Mouse (Mus musculus) kidney, adult 2 months (tissue): ENCODE results near the gene Bad. TPM values are rescaled to one million over a fixed set of nuclear protein-coding genes. Genes with fewer than 3 reads are reported as not detected.
"Not testable (repeated sequence)": the region's sequence is repeated elsewhere in the genome, so short reads cannot be mapped to it uniquely, and the experiment has no call there.

ENCODE experiments used
- DNase-seq: peaks from one replicate; pipeline ENCODE4 v3.0.0; 2021
- H3K27ac ChIP-seq: fragments of 200-500 bp; 2 replicates; pipeline ENCODE4 v1.5.1; 2012; ENCODE audit warnings: low read depth, low read length, control low read depth, inconsistent platforms; ENCODE audit not compliant: insufficient read depth
- H3K27me3 ChIP-seq: fragments of 200-500 bp; replicated peaks from 2 replicates; pipeline ENCODE4 v1.6.1; 2012; ENCODE audit warnings: mild to moderate bottlenecking, moderate library complexity, low read length, inconsistent platforms; ENCODE audit not compliant: control insufficient read depth, insufficient read depth
- H3K36me3 ChIP-seq: fragments of 200-500 bp; 2 replicates; pipeline ENCODE4 v1.6.1; 2012; ENCODE audit warnings: mild to moderate bottlenecking, moderate library complexity, low read length, inconsistent platforms; ENCODE audit not compliant: control insufficient read depth, insufficient read depth
- H3K4me1 ChIP-seq: fragments of 200-500 bp; 2 replicates; pipeline ENCODE4 v1.6.1; 2011; ENCODE audit warnings: low read length; ENCODE audit not compliant: control insufficient read depth, insufficient read depth
- H3K4me3 ChIP-seq: fragments of 200-500 bp; 2 replicates; pipeline ENCODE4 v1.5.1; 2011; ENCODE audit warnings: mild to moderate bottlenecking, low read depth, low read length, control low read depth; ENCODE audit not compliant: insufficient read depth
- CTCF ChIP-seq: fragments of 200-500 bp; conservative IDR thresholded peaks from 2 replicates; pipeline ENCODE4 v1.5.1; 2011; ENCODE audit warnings: low read depth, mild to moderate bottlenecking, control low read depth, low read length, moderate library complexity, mixed read lengths; ENCODE audit not compliant: insufficient read depth, insufficient read length
- POLR2A ChIP-seq: fragments of 200-500 bp; IDR thresholded peaks from one replicate; pipeline ENCODE4 v1.6.1; 2011; ENCODE audit warnings: low read depth, low read length, control low read depth
- WGBS: fragments of 180-500 bp; shearing (Covaris S2); methylation state at CpG from one replicate; pipeline ENCODE4 v1.1.7; 2018; 5-methylcytosine and 5-hydroxymethylcytosine counted together
- polyA plus RNA-seq: library from polyadenylated mRNA; depleted of rRNA; stranded (reverse); fragments of >200 nt; gene quantifications from 2 replicates; pipeline ENCODE4 v1.2.3, GENCODE M21; 2012; rRNA removed

Gene Bad
- polyA plus RNA-seq, result 75.4 and 83.1 TPM in 2 replicates

GRCm38 (mm10) chr19:6941372-6942248 is at the start of gene Bad:
TSS of gene Bad (plus strand) at chr19:6941861.
- no peaks in the 10 kb centered on the region for H3K27me3 ChIP-seq
- under 1% methylated on average over 83 of the region's 83 CpGs for whole genome bisulfite sequencing
- no peak for TF ChIP-seq CTCF
- TF ChIP-seq POLR2A, result peak; percentile 22
- peaks cover 18% of the 10 kb centered on the region; the same call in 1 of the 2 replicates for H3K4me1 ChIP-seq
- H3K27ac ChIP-seq, result peak within 1 kb of the TSS; percentile 84
- H3K36me3 ChIP-seq, result no peaks in the 10 kb centered on the region
- peak; percentile 95 for DNase-seq
- peak within 1 kb of the TSS; percentile 81 for H3K4me3 ChIP-seq

DNA sequence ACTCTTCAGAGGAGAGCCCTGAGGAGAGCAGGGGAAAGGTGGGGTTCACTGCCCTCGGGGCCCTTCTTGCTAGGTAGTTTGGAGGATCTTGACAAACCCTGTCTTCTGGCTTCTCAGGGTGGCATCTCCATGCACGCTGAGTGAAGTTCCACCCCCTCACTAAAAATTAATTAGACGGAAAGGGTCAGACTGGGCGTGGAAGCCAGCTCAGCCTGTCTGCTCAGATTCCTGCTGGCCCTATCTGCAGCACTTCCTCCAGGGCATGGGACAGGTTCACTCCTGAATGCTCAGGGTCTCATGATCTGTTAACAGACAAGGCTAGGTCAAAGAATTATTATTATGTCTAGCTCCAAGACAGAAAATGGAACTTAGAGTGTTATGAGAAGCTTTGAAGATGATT is 49.1 kb upstream of the Bad start:
- H3K4me3 ChIP-seq, result no peak overlapping the region
- H3K27me3 ChIP-seq, result no peaks in the 10 kb centered on the region
- no peak overlapping the region for H3K27ac ChIP-seq
- no peaks in the 10 kb centered on the region for H3K36me3 ChIP-seq
- DNase-seq, result peak; percentile 63
- 27% methylated on average over 4 of the region's 4 CpGs for WGBS
- H3K4me1 ChIP-seq, result 0 out of 2 replicates have a peak, but pooled peaks cover 2% of the 10 kb centered on the region
- no peak for TF ChIP-seq POLR2A
- no peak for TF ChIP-seq CTCF

GRCm38 (mm10) chr19:6893731-6894451 is 47.8 kb upstream of the Bad start:
- Histone ChIP-seq H3K27ac (no peak overlapping the region), H3K4me3 (no peak overlapping the region)
- WGBS, result 96% methylated on average over 14 of the region's 14 CpGs

DNA sequence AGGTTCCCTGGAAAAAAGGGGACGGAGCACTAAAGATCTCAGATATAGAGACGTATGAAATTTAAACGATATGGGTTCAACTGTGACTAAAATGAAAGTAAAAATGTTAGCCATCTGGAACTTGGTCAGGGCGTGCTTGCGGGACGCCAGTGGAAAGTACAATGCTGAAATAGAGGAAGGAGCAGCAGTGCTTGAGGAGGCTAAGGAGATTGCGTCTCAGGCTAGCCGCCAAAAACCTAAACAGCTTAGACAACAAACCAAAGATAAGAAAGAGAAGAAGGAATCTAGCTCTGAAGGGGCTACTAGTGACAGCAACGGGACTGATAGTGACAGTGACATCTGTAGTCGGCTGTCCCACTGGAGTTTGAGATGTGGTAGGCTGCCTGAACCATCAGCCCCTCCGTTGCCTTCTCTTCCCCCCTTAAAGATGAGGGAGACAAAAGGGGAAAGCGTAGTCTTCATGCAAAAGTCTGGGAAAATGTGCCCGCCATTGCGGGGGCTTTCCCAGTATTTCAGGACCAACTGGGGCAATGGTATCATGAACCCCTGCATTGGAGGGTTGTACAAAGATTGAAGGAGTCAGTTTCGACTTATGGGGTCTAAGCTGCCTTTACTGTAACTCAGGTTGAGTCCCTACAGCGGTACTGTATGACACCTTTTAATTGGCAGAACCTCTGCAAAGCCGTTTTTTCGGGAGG is 45.9 kb upstream of the Bad start:
- not testable (repeated sequence) for H3K4me3 ChIP-seq, DNase-seq, H3K27ac ChIP-seq, H3K27me3 ChIP-seq, H3K4me1 ChIP-seq, H3K36me3 ChIP-seq
- 85% methylated on average over 18 of the region's 18 CpGs for WGBS

More at GRCm38 (mm10) chr19:6893731-6894451, 47.8 kb upstream of the Bad start:
- Histone ChIP-seq H3K36me3 (no peaks in the 10 kb centered on the region), H3K4me1 (0 out of 2 replicates have a peak, but pooled peaks cover 2% of the 10 kb centered on the region), H3K27me3 (no peaks in the 10 kb centered on the region)
- TF ChIP-seq CTCF, result no peak
- DNase-seq, result no peak

GRCm38 (mm10) chr19:6899641-6900040 is 42.0 kb upstream of the Bad start:
- DNase-seq, result peak; percentile 90
- 56% methylated on average over 4 of the region's 4 CpGs for WGBS
- H3K27ac ChIP-seq, result peak overlapping the region; percentile 90

DNA sequence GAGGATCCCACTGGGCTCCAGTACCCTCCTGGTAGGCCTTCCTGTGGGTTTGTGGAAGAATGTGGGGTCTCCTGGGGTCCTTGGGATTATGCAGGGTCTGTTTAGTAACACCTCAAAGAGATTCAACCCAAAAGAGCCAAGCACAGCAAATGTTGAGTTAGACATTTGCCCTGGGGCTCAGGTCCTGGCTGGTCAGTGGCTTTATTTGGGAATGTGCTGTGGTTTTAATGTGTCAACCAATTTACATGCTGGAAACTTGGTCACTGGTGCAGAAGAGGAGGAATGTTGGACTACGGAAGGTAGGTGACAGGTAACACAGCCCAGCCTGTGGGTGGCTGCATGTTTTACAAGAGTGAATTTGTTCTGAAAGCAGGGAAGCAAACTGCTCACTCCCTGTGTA is 38.6 kb upstream of the Bad start:
- peak overlapping the region; percentile 81 for H3K27ac ChIP-seq
- H3K4me1 ChIP-seq, result peaks cover 41% of the 10 kb centered on the region; the same call in 1 of the 2 replicates
- TF ChIP-seq POLR2A, result no peak
- no peak for TF ChIP-seq CTCF
- H3K4me3 ChIP-seq, result no peak overlapping the region
- WGBS, result 43% methylated on average over 1 of the region's 1 CpGs
- peak; percentile 86 for DNase-seq
- no peaks in the 10 kb centered on the region for H3K27me3 ChIP-seq
- no peaks in the 10 kb centered on the region; the same call in 1 of the 2 replicates for H3K36me3 ChIP-seq

More at GRCm38 (mm10) chr19:6899641-6900040, 42.0 kb upstream of the Bad start:
- TF ChIP-seq POLR2A, result no peak
- TF ChIP-seq CTCF, result no peak
- Histone ChIP-seq H3K4me1 (peaks cover 19% of the 10 kb centered on the region; the same call in 1 of the 2 replicates), H3K27me3 (no peaks in the 10 kb centered on the region), H3K36me3 (no peaks in the 10 kb centered on the region), H3K4me3 (no peak overlapping the region)
